Mouse (Mus musculus) olfactory bulb, adult 2 months (tissue): ENCODE results near the gene Lbr.

Experiments
- CTCF ChIP-seq: fragments of 200-500 bp; IDR thresholded peaks from 2 replicates; pipeline ENCODE4 v1.5.1; 2012; ENCODE audit warnings: low read depth, mild to moderate bottlenecking, low read length, moderate library complexity; ENCODE audit not compliant: insufficient read depth
- POLR2A ChIP-seq: fragments of 200-500 bp; IDR thresholded peaks from 2 replicates; pipeline ENCODE4 v1.6.1; 2012; ENCODE audit warnings: mild to moderate bottlenecking, low read depth, low read length, moderate library complexity; ENCODE audit not compliant: insufficient read depth

- no peak for TF ChIP-seq CTCF
- TF ChIP-seq POLR2A: no peak
Observed at GRCm38 (mm10) chr1:181864971-181865862, 22.4 kb upstream of the Lbr start.
